Mouse (Mus musculus): ENCODE results near the gene Vmn2r15. TPM values are rescaled to one million over a fixed set of nuclear protein-coding genes. Genes with fewer than 3 reads are reported as not detected.

The Vmn2r15 gene
- not detected for total RNA-seq (2021)
- long read RNA-seq, experiment 1 = 0 reads
- long read RNA-seq, experiment 2 = 0 reads

- DNase-seq (ENCODE audit: low spot score in 2 of 2) = no peak
- intact Hi-C loops (cut with DNase I) = no loop called here
Observed at GRCm38 (mm10) chr5:109297544-109297943, at the start of gene Vmn2r15. Gene Vmn2r15 (minus strand): TSS chr5:109297644.

- intact Hi-C loops (cut with DNase I) = no loop called here
- DNase-seq (ENCODE audit: low spot score in 2 of 2) = no peak
Observed at GRCm38 (mm10) chr5:109329862-109330261, 32.4 kb upstream of the Vmn2r15 start, which contains the start of gene Vmn2r16. Gene Vmn2r16 (plus strand): TSS chr5:109330162.

GRCm38 (mm10) chr5:109294655-109295054, 2.8 kb downstream of the Vmn2r15 start:
- intact Hi-C loops (cut with DNase I) = no loop called here
- DNase-seq (ENCODE audit: low spot score in 2 of 2) = no peak

Other genes with a start within 250 kb of the Vmn2r15 start
- gene Vmn2r11, start 238.1 kb downstream of the Vmn2r15 start, total RNA-seq (2021) = not detected
- gene Vmn2r12, start 199.7 kb downstream of the Vmn2r15 start, total RNA-seq (2021) = not detected
- not detected for gene Vmn2r13, start 105.4 kb downstream of the Vmn2r15 start, total RNA-seq (2021)
- gene Vmn2r14, start 72.9 kb downstream of the Vmn2r15 start, total RNA-seq (2021) = not detected
- not detected for gene Vmn2r16, start 32.5 kb upstream of the Vmn2r15 start, total RNA-seq (2021)
- not detected for gene Vmn2r17, start 122.0 kb upstream of the Vmn2r15 start, total RNA-seq (2021)

All from left cerebral cortex, postnatal 14 days (tissue).